Mouse (Mus musculus) megakaryocyte, embryonic 14.5 days (primary cell): ENCODE measurements around the gene Eef1akmt3. TPM values are rescaled to one million over a fixed set of nuclear protein-coding genes. Genes with fewer than 3 reads are reported as not detected.

Experiments
- H3K27me3 ChIP-seq: replicated peaks from 2 replicates; pipeline ENCODE3; 2012; ENCODE audit warnings: inconsistent platforms
- H3K36me3 ChIP-seq: replicated peaks from 2 replicates; pipeline ENCODE3; 2012; ENCODE audit warnings: low read length, inconsistent platforms, mixed read lengths
- H3K4me1 ChIP-seq: 2 replicates; pipeline ENCODE4 v1.6.1; 2012; ENCODE audit warnings: inconsistent platforms
- H3K4me3 ChIP-seq: replicated peaks from 2 replicates; pipeline ENCODE3; 2012; ENCODE audit warnings: moderate library complexity, mild to moderate bottlenecking, inconsistent platforms
- H3K9me3 ChIP-seq: 2 replicates; pipeline ENCODE4 v1.6.1; 2012; ENCODE audit warnings: inconsistent platforms
- FLI1 ChIP-seq: IDR thresholded peaks from 2 replicates; pipeline ENCODE4 v1.6.1; 2012; ENCODE audit warnings: low read length, inconsistent platforms, mixed read lengths
- GATA1 ChIP-seq: IDR thresholded peaks from 3 replicates; pipeline ENCODE4 v1.6.1; 2012; ENCODE audit warnings: mixed read lengths, low read length, inconsistent platforms, borderline replicate concordance
- polyA plus RNA-seq: library from polyadenylated mRNA; stranded (reverse); fragments of >175 nt; gene quantifications from 2 replicates; pipeline ENCODE4 v1.2.3, GENCODE M21; 2012; ENCODE audit warnings: low replicate concordance; ENCODE audit not compliant: insufficient read depth

Eef1akmt3 gene
- polyA plus RNA-seq, result 0.08 TPM in 1 of 2 replicates, not detected in the other

DNA sequence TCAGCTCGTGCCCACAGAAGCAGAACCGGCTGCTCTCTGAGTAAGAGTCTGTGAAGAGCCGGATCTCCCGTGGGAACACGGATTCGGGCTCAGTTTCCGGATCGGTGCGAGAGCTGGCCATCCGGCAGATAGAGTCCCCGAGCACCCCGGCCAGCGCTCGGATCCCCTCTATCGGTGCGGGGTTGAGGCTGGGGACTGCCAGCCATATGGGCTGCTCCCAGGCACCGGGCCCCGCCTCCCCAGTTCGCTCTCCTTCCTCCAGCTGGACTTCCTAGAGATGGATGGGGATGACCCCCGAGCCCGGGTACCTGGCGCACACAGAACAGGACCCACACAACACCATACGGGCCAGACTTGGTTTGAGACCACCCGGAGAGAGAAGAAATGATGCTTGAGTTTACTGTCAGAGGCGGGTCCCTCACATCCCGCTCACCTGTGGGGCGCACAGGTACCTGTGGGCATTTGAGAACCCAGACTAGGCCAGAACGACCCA lies at the start of gene Eef1akmt3, which contains the start of gene Mettl1:
TSS of gene Eef1akmt3 (minus strand) at position 240 of the 493 bp plus-strand sequence.
TSS of gene Mettl1 (plus strand) at position 141 of the 493 bp plus-strand sequence.
- Histone ChIP-seq H3K36me3 (peaks cover 18% of the 10 kb centered on the region), H3K27me3 (peaks cover 35% of the 10 kb centered on the region), H3K4me3 (peak within 1 kb of the TSS; percentile 94), H3K9me3 (no peaks in the 10 kb centered on the region), H3K4me1 (peaks cover 38% of the 10 kb centered on the region)
- TF ChIP-seq GATA1 (no peak), FLI1 (no peak)

DNA sequence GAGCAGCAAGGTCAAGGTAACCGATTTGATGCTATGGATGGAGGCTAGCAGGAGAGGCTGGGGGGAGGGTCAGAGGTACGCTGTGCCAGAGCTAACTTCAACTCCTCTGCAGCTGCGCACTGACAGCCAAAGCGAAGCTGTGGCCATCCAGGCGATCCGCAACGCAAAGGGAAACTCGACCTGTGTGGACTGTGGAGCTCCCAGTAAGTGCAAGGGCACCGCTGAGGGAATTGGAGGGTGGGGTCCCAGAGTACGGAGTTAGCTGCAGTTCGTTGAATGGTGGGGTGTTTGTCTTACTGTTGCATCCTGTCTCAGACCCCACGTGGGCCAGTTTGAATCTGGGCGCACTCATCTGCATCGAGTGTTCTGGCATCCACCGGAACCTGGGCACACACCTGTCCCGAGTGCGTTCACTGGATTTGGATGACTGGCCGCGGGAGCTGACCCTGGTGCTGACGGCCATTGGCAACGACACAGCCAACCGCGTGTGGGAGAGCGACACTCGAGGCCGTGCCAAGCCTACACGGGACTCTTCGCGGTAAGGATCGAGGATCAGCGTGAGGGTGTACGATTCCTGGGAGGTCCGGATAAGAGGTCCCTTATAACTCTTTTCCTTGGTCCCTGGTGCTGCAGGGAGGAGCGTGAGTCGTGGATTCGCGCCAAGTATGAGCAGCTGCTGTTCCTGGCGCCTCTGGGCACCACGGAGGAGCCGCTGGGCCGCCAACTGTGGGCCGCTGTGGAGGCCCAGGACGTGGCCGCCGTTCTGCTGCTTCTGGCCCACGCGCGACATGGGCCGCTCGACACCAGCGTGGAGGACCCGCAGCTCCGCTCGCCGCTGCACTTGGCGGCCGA lies 49.5 kb upstream of the Eef1akmt3 start:
- Histone ChIP-seq H3K9me3 (peaks cover 9% of the 10 kb centered on the region), H3K4me1 (peaks cover 45% of the 10 kb centered on the region), H3K27me3 (no peaks in the 10 kb centered on the region), H3K36me3 (peaks cover 96% of the 10 kb centered on the region), H3K4me3 (no peak overlapping the region)
- TF ChIP-seq FLI1 (no peak), GATA1 (no peak)

DNA sequence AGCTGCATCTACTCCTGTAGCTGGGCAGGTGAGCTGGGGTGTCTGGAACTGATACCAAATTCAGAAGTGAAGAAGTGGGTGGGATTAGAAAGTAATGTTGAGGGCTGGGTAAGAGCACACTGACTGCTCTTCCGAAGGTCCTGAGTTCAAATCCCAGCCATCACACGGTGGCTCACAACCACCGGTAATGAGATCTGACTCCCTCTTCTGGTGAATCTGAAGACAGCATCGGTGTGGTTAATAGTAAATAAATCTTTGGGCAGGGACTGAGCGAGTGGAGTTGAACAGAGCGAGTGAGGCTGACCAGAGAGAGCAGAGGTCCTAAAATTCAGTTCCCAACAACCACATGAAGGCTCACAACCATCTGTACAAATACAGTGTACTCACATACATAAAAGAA lies 44.3 kb upstream of the Eef1akmt3 start:
- Histone ChIP-seq H3K36me3 (peaks cover 96% of the 10 kb centered on the region), H3K9me3 (peaks cover 4% of the 10 kb centered on the region; the same call in 1 of the 2 replicates), H3K4me3 (no peak overlapping the region), H3K4me1 (peaks cover 17% of the 10 kb centered on the region), H3K27me3 (no peaks in the 10 kb centered on the region)
- TF ChIP-seq GATA1, result no peak

DNA sequence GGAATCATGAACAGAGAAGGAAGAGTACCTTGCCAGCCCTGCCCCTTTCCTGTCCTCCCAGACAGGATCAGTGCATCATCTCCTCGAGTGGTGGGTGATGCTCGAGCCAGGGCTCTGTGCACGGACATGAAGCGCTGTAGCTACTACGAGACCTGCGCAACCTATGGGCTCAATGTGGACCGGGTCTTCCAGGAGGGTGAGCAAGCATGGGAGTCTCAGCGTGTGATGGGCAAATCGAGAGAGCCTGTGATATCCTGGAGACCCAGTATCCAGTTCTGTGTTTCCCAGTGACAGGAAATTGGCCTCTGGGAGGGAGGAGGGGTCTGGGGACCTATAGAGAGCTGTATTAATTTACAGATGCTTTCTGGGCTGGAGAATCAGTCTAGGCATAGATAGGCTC lies 43.7 kb upstream of the Eef1akmt3 start:
- peaks cover 13% of the 10 kb centered on the region for H3K4me1 ChIP-seq
- no peaks in the 10 kb centered on the region for H3K27me3 ChIP-seq
- peaks cover 6% of the 10 kb centered on the region; the same call in 1 of the 2 replicates for H3K9me3 ChIP-seq
- H3K36me3 ChIP-seq, result peaks cover 96% of the 10 kb centered on the region
- no peak overlapping the region for H3K4me3 ChIP-seq
- TF ChIP-seq FLI1 (no peak), GATA1 (no peak)

DNA sequence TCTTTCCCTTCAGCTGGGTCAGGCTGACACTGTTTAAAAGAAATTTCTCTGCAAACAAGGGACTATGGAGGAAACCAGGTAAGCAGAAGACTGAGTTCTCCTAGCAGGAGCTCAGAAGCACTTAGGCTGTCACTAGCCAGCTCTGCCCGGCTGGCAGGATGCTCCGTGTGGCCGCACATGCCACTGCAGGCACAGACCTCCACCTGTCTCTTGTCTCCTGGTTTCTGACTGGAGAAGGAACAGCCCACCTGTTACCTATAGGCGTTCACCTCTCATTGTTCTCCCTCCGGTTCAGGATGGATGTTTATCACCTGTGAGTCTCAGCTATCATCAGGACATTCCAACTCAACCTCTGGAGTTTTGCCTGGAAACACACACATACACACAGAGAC lies 42.6 kb upstream of the Eef1akmt3 start:
- H3K9me3 ChIP-seq, result peaks cover 6% of the 10 kb centered on the region; the same call in 1 of the 2 replicates
- no peak overlapping the region for H3K4me3 ChIP-seq
- peaks cover 13% of the 10 kb centered on the region for H3K4me1 ChIP-seq
- TF ChIP-seq FLI1 (no peak), GATA1 (no peak)
- H3K36me3 ChIP-seq, result peaks cover 96% of the 10 kb centered on the region
- no peaks in the 10 kb centered on the region for H3K27me3 ChIP-seq

DNA sequence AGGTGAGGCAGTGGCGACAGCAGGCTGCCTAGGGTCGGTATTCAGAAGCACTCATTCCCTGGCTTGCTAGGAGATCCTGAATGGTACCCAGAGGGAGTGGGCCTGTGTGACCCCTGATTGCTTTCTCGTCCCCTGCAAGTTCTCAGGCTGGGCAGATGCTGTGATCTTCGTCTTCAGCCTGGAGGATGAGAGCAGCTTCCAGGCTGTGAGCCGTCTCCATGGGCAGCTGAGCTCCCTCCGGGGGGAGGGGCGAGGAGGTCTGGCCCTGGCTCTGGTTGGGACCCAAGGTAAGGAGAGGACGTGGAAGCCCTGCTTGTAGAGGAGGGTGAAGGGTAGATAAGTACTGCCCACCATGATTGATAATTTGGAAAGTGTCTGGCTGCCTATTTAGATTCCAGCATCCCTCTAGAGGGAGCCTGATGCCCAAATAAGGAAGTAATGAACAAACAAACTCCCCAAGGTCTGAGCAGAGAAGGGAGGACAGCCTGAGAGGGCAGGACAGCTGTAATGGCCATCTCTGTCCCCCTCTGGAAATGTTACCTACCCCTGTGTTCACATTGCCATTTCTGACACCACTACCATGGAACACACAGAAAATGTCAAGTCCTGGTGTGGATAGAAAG lies 42.1 kb upstream of the Eef1akmt3 start:
- TF ChIP-seq GATA1, result no peak
- TF ChIP-seq FLI1, result no peak
- H3K4me1 ChIP-seq, result peaks cover 15% of the 10 kb centered on the region
- peaks cover 6% of the 10 kb centered on the region; the same call in 1 of the 2 replicates for H3K9me3 ChIP-seq
- H3K36me3 ChIP-seq, result peaks cover 95% of the 10 kb centered on the region
- no peaks in the 10 kb centered on the region for H3K27me3 ChIP-seq
- no peak overlapping the region for H3K4me3 ChIP-seq

DNA sequence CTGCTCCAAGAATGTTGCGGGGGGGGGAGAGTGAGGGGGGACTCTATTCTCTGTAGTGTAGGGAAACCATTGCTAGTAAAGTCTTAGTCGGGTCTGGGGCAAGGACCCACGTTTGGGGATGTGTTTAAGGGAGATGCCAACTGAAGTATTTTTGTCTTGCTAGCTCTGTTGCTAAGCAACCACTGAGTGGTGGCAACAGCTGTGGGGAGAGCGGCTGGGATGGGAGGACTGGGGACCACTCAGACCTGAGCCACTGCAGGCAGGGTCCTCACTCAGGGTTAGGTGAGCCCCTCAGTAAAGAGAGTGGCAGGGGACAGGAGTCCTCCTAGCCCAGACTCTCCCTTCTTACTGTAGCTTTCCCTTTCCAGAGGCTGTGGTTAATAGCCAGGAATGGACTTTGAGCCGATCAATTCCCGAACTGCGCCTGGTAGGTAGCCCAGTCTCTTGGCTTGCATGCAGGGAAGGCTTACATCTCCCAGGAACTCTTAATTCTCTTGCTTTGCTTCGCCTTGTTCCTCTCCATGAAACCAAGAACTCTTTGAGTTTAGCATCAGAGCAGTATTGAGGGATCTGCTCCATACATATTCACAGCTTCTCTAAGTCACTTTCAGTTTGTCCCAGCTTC lies 40.8 kb upstream of the Eef1akmt3 start:
- Histone ChIP-seq H3K36me3 (peaks cover 92% of the 10 kb centered on the region), H3K4me3 (no peak overlapping the region), H3K4me1 (peaks cover 27% of the 10 kb centered on the region), H3K27me3 (no peaks in the 10 kb centered on the region), H3K9me3 (peaks cover 6% of the 10 kb centered on the region; the same call in 1 of the 2 replicates)
- TF ChIP-seq GATA1, result no peak
- no peak for TF ChIP-seq FLI1

DNA sequence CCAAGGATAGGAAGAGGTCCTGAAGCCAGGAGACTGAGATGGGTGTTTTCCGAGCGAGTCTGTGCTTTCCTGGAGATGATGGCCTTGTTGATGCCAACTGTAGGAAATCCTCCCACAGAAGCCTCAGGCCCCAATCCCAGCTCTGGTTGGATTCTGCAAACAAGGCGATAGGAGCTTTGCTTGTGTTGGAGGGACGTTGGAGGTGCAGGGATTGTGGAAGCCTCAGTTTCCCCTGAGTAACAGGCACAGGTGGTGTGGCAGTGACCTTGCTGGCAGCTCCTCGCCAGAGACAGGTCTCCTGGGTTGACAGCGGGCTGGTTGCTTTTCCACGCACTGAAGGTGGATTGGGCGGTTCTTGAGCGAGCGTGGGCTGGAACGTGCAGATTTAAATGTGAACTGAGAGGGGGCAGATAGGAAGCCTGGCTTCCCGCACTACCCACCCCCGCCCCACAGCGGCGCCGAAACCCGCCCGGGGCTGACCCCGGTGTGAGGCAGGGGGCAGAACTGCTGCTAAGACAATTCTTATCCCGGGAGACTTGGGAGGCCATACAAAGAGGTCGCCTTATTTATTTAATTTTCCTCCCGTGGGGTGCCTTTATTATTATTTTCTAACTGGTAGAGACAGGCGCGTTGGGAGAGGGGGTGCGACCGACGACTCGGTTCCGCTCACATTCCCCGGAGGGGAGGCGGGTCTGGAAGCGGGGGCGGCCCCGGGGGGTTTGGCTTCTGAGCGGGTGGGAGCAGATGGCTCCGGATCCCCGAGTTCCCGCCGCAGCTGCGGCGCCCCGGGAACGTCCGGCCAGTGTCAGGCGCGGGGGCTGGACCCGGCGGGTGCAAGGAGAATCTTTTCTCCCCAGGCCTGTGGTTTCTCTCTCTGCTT lies 39.8 kb upstream of the Eef1akmt3 start:
- H3K4me1 ChIP-seq, result peaks cover 36% of the 10 kb centered on the region
- H3K27me3 ChIP-seq, result no peaks in the 10 kb centered on the region
- H3K4me3 ChIP-seq, result no peak overlapping the region

More for the DNA sequence above, 39.8 kb upstream of the Eef1akmt3 start:
- no peak for TF ChIP-seq GATA1
- no peak for TF ChIP-seq FLI1
- Histone ChIP-seq H3K36me3 (peaks cover 82% of the 10 kb centered on the region), H3K9me3 (peaks cover 6% of the 10 kb centered on the region; the same call in 1 of the 2 replicates)
